22 mouse cellular contexts compared by ENCODE assay signal in genomic region chr13:35800270-35800669, GRCm38 (mm10).
DNase-seq lines count a peak whose midpoint lies in the region; ATAC-seq and TF ChIP-seq lines count a peak whose summit lies in the region.
"Had no signal": no experiment of that assay in that cellular context is flagged by ENCODE, and none has a peak within 500 bp of the region (broad histone marks: within the 10 kb centered on the region; RNA-seq: fewer than 3 reads in every experiment).

No protein-coding gene starts in this region.

- ATAC-seq in intestine, embryonic 15.5 days, result 0 out of 2 replicates have a peak, but pooled peaks have one; percentile 57
- peak; percentile 38; the same call in 1 of the 2 replicates for ATAC-seq in intestine, embryonic 16.5 days
- ATAC-seq in intestine, postnatal 0 days, result peak; percentile 65; the same call in 1 of the 2 replicates
- no peak for ATAC-seq in frontal cortex, adult (ENCODE audit: low TSS enrichment)
- ATAC-seq: activated CD4-positive, CD25-positive, alpha-beta regulatory T cell, adult 4 months; CD4-positive, CD25-positive, alpha-beta regulatory T cell, adult 4 months; Patski had no signal

- H3K4me1 ChIP-seq in intestine, embryonic 15.5 days (replicated peaks), result peaks cover 3% of the 10 kb centered on the region; the same call in 1 of the 2 replicates
- H3K4me1 ChIP-seq in intestine, embryonic 16.5 days (ENCODE audit: control insufficient read depth, insufficient read depth, low read length), result peaks cover 6% of the 10 kb centered on the region
- peaks cover 7% of the 10 kb centered on the region; the same call in 1 of the 2 replicates for H3K4me1 ChIP-seq in intestine, postnatal 0 days (replicated peaks; ENCODE audit: control insufficient read depth, insufficient read depth, low read length)

- no peak overlapping the region for H3K4me2 ChIP-seq in intestine, embryonic 15.5 days (replicated peaks)
- H3K4me2 ChIP-seq in intestine, embryonic 16.5 days (ENCODE audit: low read depth, low read length), result no peak overlapping the region
- H3K4me2 ChIP-seq in intestine, postnatal 0 days (replicated peaks; ENCODE audit: low read depth), result 0 out of 2 replicates have a peak overlapping the region, but pooled peaks have one; percentile 7

- peak; percentile 69 for DNase-seq in A20 (ENCODE audit: low read depth, low spot score)
- no peak for DNase-seq in cerebellum, adult 18-20 months
- DNase-seq in gastrocnemius, postnatal 25 days, result no peak
- DNase-seq in urinary bladder, postnatal 10 days (ENCODE audit: low spot score), result no peak
- DNase-seq: adrenal gland, adult 2 months; adrenal gland, adult 8-10 months; adrenal gland, postnatal 10 days; adrenal gland, postnatal 14 days; adrenal gland, postnatal 25 days; adrenal gland, postnatal 36 days; B cell, adult 2 months; cerebellum, adult 11 months; cerebellum, adult 11-12 months; cerebellum, adult 2 months had no signal

- no peak for TF ChIP-seq CTCF in intestine, postnatal 0 days (IDR thresholded peaks at IDR 0.05; ENCODE audit: low read depth)

- H3K9ac ChIP-seq in intestine, embryonic 15.5 days, result no peak overlapping the region
- no peak overlapping the region for H3K9ac ChIP-seq in intestine, embryonic 16.5 days (ENCODE audit: low read depth, low read length)
- H3K9ac ChIP-seq in intestine, postnatal 0 days (ENCODE audit: low read depth, low read length), result no peak overlapping the region

- H3K4me3 ChIP-seq in intestine, embryonic 15.5 days (replicated peaks), result no peak overlapping the region
- no peak overlapping the region for H3K4me3 ChIP-seq in intestine, embryonic 16.5 days (ENCODE audit: low read length)
- no peak overlapping the region for H3K4me3 ChIP-seq in intestine, postnatal 0 days (ENCODE audit: low read depth, low read length)

- H3K27ac ChIP-seq in intestine, embryonic 15.5 days, result no peak overlapping the region
- no peak overlapping the region for H3K27ac ChIP-seq in intestine, embryonic 16.5 days (ENCODE audit: low read length)
- no peak overlapping the region for H3K27ac ChIP-seq in intestine, postnatal 0 days (ENCODE audit: low read depth, low read length)

- H3K9me3 ChIP-seq in intestine, embryonic 15.5 days, result no peaks in the 10 kb centered on the region
- no peaks in the 10 kb centered on the region for H3K9me3 ChIP-seq in intestine, embryonic 16.5 days (ENCODE audit: control insufficient read depth, low read length)
- no peaks in the 10 kb centered on the region for H3K9me3 ChIP-seq in intestine, postnatal 0 days (ENCODE audit: control insufficient read depth)

- WGBS in intestine, embryonic 15.5 days, result 63% methylated on average over 7 of the region's 7 CpGs
- WGBS in intestine, embryonic 16.5 days, result 54% methylated on average over 7 of the region's 7 CpGs
- 38% methylated on average over 7 of the region's 7 CpGs for WGBS in intestine, postnatal 0 days

- no peaks in the 10 kb centered on the region for H3K36me3 ChIP-seq in intestine, embryonic 15.5 days
- no peaks in the 10 kb centered on the region for H3K36me3 ChIP-seq in intestine, embryonic 16.5 days (ENCODE audit: control insufficient read depth, insufficient read depth, low read length)
- H3K36me3 ChIP-seq in intestine, postnatal 0 days (ENCODE audit: control insufficient read depth, insufficient read depth), result no peaks in the 10 kb centered on the region

- H3K27me3 ChIP-seq in intestine, embryonic 15.5 days (replicated peaks), result no peaks in the 10 kb centered on the region
- H3K27me3 ChIP-seq in intestine, embryonic 16.5 days (replicated peaks; ENCODE audit: control insufficient read depth, insufficient read depth, low read length), result no peaks in the 10 kb centered on the region
- H3K27me3 ChIP-seq in intestine, postnatal 0 days (replicated peaks; ENCODE audit: control insufficient read depth, insufficient read depth, low read length), result no peaks in the 10 kb centered on the region
- H3K27me3 ChIP-seq: CH12.LX, Patski had no signal
